Mouse (Mus musculus) liver (tissue): ENCODE measurements at regions not wholly inside any gene's neighbourhood (a gene's known extent, or its start where the extent isn't known, plus 50 kb on each side); places are given as distances from the start of the nearest gene placed in this dataset.

Source experiments
- DNase-seq: peaks from one replicate; pipeline ENCODE4 v3.0.0-alpha.2; 2020; ENCODE audit warnings: mixed read lengths

DNA sequence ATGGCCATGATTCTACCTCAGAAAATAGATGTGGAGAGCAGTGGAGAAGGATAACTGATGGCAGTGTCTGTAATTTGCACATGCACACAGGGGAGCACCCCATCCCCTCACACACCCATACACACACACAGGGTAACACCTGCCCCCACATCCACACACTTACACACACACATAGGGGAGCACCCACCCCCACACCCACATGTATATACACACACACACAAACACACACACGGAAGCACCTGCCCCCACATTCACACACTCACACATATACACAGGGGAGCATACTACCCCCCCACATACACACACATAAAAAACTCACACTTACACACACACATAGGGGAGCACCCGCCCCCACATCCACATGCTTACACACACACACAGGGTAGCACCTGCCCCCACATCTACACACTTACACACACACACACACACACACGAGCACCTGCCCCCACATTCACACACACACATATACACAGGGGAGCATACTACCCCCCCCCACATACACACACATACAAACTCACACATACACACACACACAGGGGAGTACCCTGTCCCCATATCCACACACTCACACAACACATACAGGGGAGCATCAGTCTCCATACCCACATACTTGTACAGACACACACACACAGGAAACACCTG lies 265.8 kb downstream of the Lmo4 start:
- DNase-seq, result no peak

DNA sequence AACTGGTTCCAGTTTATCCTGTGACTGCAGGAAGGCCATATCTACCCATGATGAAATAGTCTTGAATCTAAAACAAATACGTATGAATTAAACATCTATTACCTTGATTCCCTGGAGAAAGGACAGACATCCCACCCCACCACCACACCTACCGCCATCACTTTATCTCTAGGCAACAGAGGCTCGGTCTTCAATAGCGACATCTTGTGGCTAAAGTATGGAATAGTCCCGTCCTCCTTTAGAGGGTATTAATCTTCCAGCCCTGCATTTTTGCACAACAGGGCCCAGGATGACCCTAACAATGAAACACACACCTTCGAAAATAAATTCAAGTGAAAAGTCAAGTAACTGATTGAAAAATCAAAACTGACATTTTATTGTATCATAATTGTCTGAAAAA lies 279.7 kb downstream of the Lmo4 start:
- DNase-seq, result no peak

DNA sequence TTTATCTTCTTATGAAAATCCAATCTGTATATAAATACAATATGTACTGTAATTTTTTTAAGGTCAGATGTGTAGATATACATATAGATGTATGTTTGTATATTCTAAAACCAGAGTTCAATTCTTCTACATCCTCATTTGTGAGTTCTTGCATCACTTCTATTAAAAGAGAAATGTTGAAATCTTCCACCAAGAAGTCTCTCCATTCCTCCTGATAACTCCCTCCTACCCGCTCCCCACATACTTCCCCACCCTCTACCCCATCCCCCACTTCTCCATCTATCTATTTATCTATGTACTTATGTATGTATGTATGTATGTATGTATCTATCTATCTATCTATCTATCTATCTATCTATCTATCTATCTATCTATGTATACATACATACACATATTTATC lies 285.3 kb downstream of the Lmo4 start:
- DNase-seq, result no peak

DNA sequence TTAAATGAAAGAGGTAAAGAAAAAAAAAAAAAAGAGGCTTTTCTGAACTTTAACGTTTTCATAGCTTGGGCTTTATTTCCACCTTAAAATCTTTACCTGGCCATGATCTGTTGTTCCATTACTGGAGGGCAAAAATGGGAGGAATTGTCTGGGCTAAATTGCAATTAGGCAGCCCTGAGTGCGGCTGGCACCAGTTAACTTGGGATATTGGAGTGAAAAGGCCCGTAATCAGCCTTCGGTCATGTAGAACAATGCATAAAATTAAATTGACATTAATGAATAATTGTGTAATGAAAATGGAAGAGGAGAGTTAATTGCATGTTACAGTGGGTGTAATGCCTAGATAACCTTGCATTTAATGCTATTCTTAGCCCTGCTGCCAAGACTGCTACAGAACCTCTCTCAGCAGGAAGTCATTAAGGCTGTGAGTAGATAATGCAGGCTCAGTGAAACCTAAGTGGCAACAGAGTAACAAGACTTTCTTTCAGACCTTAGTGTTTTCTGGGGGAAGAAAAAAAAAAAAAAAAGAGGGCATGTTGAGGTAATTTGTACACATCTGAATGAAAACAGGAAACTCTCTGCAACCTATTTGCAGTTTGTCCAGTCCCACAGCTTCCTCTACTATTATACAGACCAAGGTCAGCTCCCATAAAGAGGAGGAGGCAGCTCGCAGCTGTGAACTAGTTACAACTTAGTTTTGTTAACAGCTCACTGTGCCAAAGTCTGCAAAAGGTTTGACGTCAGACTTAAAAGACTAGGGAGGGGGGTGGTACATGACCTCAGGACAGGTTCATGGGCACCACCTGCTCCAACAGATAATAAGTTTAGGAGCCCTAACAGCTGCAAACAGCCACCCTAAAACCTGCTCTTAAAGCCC lies 290.4 kb downstream of the Lmo4 start:
- DNase-seq, result no peak

DNA sequence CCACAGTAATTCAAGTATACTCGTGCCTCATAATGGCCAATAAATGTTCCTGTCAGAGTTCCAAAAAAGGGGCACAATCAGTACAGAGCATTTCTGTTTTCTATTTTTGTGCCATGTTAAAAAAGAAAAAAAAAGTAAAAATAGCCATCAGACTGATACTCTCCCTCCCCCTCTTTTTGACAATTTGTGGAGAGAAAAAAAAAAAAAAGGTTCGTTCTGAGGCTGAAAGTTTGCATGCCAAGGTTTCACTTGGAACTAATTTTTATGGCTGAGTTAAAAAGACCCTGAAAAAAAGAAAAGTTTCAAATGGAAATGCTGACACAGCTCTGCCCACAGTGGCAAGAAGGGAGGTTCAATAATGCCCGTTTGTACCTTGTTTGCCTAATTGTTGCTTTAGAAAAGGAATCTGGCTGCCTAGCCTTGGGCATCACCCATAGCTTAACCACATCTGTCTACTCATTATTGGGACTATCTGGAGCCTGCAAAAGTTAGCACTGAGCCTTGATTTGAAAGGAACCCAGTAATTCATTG lies 291.9 kb downstream of the Lmo4 start:
- DNase-seq, result no peak

DNA sequence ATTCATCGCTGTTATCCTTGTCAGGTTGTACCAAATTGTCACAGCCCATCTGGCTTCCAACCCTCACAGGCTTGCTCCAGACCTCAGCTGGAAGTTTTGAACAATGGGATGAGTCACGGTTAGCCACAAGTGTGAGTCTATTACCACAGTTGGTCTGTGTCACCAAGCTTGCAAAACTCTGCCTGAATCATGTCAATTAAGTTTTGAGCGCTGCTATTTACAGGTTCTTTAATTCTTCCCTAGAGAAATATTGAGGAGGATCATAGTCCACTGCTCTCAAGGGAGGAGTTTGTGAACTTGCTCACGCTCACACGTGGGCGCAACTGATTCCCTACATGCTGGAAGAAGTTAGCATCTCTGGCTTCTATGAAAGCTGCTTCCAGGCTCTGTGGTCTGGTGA lies 292.6 kb downstream of the Lmo4 start:
- DNase-seq, result no peak

DNA sequence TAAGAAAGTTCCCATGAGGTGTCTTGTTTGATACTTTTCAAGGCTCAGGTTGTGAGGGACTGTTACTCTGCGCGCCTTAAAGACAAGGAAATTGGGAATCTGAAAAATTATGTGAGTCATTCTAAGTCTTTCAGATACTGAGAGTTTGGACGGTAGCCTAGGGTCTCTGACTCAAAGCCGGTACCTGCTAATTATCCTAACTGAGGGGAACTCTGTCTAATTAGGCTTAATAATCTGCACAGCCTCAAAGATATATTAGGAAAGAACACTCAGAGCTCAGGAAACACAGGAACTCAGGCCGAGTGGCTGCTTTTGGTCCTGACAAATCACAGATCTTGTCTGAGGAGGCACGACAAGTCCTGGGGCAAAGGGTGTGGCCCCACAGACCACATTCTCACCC lies 295.7 kb downstream of the Lmo4 start:
- DNase-seq, result no peak

DNA sequence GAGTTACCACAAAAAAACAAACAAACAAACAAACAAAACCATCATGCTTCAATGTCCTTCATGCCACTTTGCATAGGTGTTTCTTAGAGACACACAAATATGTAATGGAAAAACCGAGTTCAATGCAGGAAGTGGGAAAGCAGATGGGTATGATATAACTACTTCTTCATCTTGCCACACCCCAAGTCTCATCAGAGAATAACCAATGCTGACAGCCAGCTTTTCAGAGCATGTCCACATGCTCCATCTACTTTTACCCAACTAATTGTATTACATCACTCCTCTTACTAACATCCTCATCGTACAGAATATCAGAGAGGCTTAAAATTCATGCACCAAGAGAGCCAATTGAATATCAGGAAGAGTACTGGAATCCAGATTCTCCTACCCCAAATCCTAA lies 301.6 kb downstream of the Lmo4 start:
- DNase-seq, result no peak

DNA sequence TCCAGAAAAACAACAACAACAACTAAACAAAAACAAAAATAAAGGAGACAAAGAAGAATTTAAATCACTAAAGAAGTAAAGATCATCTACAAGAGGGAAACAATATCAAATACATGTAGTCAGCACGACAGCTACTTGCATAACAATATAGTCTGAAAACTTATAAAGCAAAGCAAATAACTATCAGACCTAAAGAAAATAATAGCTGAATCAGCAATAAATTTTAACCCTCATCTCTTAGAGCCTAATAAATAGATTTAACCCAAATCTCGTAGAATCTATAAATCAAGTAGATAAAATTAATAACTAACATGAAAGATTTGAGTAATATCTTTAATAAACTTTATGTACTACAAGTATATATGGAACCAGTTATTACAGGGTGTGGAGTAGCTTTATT lies 324.2 kb downstream of the Lmo4 start:
- DNase-seq, result no peak

DNA sequence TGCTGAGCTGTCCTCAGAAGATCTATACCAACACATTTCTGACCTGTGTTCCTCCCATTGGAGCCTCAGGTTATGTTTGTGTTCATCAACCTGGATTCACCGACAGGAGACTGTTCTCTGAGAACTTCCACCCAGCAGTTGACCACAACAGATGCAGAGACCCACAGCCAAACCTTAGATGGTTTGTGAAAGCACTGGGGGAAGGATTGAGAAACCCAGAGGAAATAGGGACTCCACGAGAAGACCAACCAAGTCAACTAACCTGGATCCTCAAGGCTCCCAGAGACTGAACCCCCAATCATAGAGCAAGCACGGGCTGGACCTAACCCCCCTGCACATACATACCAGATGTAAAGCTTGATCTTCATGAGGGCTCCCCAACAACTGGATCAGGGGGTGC lies 331.1 kb downstream of the Lmo4 start:
- DNase-seq, result no peak

DNA sequence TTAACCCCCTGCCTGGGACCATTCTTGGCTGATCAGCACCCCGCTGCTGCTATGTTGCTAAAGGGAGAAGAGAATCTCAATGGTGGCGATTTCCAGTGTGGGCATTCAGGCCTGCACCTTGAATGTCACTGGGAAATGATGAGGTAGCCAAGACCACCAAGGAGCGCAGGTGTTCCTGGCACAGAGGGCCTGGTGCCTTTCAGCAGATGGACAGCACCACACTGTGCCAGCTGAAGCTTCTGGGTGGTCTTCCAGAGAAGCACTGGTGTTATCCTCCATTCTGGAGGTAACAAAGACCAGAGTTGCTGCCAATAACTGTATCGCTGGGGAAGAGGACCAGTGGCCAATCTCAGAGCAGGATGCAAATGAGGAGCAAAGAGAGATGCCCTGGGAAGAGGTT lies 338.5 kb downstream of the Lmo4 start:
- no peak for DNase-seq

DNA sequence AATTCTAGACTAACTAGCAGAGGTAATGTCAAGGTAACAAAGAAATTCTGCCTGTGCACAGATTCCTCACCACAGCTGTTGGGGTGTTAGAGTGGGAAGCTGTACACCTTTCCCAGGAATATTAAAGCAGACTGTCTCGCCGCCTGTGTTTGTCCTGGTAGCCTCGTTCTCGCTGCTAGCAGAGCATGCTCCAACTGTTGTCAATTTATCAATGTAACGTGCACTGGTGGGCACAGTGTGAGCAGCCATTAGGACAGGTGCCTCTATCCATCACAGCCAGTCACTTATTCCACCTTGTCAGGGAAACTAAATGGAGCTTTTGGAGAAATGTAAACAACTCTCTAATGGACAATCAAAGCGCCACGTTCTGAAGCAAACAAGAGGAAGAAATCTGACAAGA lies 339.4 kb downstream of the Lmo4 start:
- no peak for DNase-seq

DNA sequence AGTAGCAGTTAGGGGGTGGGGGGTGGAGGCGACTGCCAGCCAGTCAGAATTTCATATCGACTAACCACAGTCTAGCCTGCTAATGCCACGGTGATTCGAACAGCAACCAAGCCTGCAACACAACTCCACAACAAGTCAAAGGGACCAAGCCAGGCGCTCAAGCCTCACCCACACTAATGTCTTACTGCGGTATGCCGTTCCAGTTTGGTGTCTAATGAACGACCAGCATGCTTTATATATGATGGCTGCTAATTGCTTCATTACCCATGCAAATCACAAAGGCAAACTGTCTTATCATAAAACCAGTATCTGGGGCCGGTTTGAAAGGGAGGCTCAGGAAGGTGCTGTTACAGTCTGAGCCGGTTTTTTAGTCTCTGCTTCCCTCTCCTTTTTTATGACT lies 340.5 kb downstream of the Lmo4 start:
- DNase-seq, result no peak

DNA sequence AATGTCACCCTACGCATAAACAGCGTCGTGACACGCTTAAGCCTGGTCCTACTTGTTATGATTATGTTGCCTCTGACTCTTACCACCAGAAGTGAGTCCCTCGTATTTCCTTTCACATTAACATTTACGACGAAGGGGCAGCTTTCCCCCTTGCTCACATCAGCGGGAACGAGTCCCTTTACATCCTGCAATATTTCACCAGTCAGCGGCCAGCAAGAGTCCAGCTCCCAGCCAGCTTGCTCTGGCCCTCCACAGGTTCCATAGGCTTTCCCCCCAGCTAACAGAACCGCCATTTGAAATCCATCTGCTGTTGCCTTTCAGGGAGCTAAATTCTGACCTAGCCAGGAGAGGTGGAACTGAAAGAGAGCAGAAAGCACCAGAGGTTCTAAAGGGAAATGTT lies 342.5 kb downstream of the Lmo4 start:
- DNase-seq, result no peak

DNA sequence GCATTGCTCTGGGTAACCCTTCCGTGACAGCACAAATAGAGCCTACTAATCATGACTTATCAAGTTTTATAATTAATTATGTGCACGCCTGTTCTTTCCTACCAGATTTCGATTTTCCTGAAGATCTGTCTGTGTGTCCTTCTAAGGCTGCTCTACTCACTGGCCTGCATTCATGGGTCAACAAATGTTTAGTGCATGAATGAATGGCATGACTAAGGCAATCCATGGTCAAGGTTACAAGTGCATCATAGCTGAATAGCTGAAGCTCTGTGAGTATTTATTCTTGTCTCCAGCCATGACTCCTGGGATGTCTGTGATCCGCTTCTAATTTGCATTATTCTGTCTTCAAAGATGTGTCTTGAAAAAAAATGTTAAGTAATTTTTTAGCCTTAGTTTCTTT lies 343.2 kb downstream of the Lmo4 start:
- DNase-seq, result no peak

DNA sequence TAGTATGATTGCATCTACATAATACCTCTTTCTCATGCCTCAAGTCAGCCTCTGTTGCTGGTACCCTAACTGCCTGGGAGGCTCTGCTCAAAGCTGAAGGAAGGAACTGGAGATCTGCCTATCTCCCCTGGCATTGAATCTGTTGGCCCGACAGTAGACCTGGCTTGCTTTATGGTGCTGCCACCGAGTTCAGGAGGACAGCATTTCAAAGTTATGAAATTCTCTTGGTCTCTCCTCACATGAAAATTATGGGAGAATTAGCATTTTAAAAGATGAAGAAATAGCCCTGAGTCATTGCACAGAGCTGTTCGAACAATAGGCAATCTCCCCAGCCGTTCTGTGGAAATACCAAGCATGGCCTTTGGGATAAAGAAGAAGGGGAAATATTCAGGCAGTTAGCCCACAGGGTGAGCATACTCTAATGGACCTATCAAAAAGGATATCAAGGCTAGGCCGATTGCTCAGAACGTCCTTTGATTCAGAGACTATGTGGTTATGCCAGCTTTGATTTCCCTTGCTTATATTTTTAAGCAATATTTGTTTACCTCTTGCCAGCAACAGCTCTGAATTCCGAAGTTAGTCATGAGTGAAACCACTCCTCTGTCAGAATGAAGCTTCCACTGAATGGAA lies 369.3 kb downstream of the Lmo4 start:
- DNase-seq, result no peak

DNA sequence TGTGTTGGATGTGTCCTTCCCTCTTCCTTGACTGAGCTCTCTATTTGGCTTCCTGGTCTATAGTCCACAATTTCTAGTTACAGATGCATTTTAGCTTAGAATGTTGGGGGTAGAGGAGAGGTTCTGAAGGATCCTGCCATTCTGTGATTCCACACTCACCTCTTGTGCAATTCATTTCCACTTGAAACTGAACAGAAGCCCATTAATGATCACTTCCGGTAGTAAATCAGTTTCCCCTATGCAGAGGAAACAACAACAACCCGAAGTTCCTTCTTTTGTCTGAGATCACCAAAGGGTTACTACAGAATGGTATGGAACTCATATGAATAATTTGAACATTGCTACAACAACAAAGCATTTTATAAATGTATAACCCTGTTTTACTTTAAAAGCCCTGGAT lies 370.3 kb downstream of the Lmo4 start:
- no peak for DNase-seq

DNA sequence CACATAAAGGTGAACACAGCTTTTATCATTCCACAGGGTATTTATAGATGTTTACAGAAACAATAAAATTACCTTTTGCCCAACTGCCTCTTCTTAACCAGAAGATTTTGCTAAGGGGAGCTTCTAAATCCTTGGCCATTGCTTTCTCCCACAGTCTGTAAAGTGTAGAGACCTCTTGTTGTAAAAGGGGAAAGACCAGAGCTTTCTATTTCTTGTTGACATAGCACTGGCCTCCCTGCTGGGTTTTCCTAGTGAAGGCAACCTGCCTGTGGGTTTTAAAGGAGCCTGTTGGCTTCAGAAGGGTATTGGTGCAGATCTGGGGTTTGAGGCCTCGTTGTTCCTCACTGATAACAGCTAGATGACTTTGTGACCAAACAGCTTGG lies 381.6 kb downstream of the Lmo4 start:
- DNase-seq, result no peak

DNA sequence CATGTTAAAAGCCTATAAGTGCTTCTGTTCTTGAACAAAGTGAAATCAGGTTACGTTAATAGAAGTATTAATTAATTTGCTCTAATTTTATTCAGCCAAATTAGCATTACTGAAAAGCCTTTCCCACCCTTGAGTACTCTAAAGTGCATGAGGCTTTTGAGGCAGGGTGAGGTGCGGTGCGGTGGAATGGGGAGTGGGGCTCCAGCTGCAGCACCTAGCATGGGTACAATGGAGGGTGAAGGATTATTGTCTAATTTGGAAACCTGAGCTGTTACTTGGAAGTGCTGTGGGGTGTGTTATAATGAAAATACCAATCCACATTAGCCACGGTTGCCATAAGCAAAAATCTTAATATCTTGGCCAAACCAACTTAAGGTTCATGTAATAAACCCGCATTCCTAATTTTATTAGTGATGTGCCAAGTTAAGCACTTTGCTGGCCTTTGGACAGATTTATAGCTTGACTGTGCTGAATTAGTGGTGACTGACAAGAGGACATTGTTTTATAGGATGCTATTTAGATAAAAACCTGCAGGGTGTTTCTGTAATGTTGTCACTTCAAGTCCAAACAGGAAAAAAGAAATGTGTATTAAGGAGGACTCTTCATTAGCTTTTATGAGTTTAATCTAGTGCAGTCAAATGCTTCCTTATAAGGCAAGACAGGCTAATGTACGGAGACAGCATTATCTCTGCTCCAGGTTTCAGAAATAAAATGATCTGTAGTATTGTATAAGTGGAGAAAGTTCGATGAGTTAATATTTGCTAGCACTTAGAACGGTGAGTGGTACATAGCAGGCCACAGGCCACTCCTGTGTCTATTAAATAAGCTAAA lies 382.2 kb downstream of the Lmo4 start:
- DNase-seq, result no peak

DNA sequence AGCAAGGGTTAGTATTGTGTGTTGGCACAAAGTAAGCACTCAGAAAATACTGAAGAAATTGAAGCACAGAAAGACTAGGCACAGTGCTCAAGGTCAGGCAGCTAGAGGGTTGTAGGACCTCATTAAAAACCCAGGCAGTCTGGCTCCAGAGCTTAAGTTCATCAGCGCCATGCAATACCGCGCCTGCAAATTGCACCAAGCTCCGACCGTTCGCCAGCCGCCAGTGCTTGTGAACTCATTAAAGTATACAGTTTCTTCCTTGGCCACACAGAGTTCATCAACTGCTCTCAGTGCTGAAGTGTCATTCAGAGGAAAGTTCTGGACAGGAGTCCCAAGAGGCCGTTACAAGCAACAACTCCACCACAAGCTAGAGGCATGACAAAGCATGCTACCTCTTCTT lies 397.5 kb downstream of the Lmo4 start:
- no peak for DNase-seq

DNA sequence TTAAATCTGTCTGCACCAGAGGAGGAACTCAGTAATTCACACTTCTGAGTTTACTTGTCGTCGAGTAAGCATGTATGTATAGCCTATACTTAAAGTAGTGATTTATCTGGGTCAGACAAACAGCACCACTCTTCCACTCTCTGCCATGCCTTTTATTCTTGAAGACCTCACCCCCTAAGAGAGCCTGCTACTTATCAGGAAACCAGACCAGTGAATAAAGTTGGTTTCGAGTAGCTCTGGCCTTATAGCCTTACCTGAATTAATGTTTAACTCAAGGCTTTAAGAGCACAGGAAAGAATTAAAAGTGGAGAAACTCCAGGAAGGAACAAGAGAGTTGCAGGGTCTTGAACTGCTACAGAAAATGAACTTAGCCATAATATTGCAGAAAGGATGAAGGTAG lies 398.1 kb downstream of the Lmo4 start:
- no peak for DNase-seq

DNA sequence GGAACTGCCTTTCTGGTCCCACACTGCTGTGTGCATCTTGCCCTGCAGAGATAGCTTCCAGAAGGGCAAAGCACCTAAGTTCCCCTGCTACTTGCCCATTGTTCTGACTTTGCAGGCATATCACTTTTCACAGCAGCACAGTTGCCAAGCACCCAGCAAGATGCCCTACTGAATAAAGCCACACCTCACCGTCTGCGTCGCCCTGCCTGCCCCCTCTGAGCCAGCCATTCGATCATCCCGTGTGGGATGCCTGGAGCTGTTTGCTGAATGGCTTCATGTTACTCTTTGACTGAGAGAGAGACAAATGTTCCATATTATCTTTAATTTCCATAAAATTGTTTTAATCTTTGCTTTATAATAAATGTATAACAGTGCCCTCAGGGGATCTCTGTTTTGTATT lies 407.2 kb downstream of the Lmo4 start:
- DNase-seq, result no peak

DNA sequence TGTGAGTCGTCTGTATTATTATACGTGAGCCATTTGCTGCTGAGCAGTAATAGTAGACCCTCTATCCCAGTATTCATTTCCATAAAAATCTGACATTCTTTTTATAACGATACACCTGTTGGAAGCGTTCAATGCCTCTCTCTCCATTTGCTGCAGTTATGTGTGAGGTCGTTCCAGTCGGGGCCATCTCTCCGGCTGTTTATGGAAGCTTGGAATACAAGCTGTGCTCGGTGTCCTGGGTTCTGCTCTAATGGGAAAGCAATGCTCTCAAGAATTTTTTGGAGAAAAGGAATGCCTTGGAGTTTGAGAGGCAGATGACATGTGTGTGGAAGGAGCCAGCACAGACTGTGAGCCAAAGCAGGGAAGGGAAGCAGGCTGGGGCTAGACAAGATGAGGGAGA lies 414.1 kb downstream of the Lmo4 start:
- DNase-seq, result no peak
